Mouse (Mus musculus) lung, postnatal 0 days (tissue): ENCODE data around the gene Pitx2.

Experiments used
- CTCF ChIP-seq: IDR thresholded peaks from 2 replicates; pipeline ENCODE4 v1.5.1; 2016; ENCODE audit warnings: antibody characterized with exemption, mild to moderate bottlenecking
- EP300 ChIP-seq: IDR thresholded peaks from 2 replicates; pipeline ENCODE4 v1.6.1; 2016; ENCODE audit warnings: antibody characterized with exemption, mild to moderate bottlenecking, control low read depth

- TF ChIP-seq CTCF (no peak), EP300 (no peak)
Observed at GRCm38 (mm10) chr3:129226681-129227080, 27.0 kb downstream of the Pitx2 start.
